Mouse (Mus musculus) olfactory bulb, adult 2 months (tissue): ENCODE results near the gene Spdye4c.

Source experiments
- CTCF ChIP-seq: fragments of 200-500 bp; IDR thresholded peaks from 2 replicates; pipeline ENCODE4 v1.5.1; 2012; ENCODE audit warnings: low read depth, mild to moderate bottlenecking, low read length, moderate library complexity; ENCODE audit not compliant: insufficient read depth
- POLR2A ChIP-seq: fragments of 200-500 bp; IDR thresholded peaks from 2 replicates; pipeline ENCODE4 v1.6.1; 2012; ENCODE audit warnings: mild to moderate bottlenecking, low read depth, low read length, moderate library complexity; ENCODE audit not compliant: insufficient read depth

DNA sequence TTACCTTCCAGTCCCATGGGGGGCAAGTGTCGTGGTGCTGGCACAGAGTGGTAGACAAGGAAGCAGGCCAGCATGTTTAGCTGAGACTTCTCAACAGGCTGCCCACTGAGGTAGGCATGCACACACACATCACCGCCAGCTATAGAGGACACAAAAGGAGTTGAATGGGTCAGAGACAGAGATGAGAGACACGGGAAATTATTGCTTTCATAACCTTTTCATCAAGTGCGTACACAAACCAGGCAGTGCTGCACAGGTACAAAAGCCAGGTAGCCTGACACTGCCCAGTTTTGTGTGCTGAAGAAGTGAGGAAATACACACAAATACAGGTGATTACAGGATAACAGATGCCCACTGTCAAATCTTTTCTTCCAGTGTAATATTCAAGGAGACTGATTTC is 24.4 kb downstream of the Spdye4c start:
- no peak for TF ChIP-seq POLR2A
- no peak for TF ChIP-seq CTCF
